Mouse (Mus musculus) liver, adult 2 months (tissue): Measurements from ENCODE around the gene Cpb1.

Experiments
- CTCF ChIP-seq: fragments of 200-500 bp; IDR thresholded peaks from 2 replicates; pipeline ENCODE4 v1.5.1; 2011; ENCODE audit warnings: low read depth, low read length, control low read depth
- POLR2A ChIP-seq: fragments of 200-500 bp; IDR thresholded peaks from 2 replicates; pipeline ENCODE4 v1.6.1; 2011; ENCODE audit warnings: low read length, control low read depth; ENCODE audit not compliant: insufficient read depth; ENCODE audit errors: extremely low read depth

DNA sequence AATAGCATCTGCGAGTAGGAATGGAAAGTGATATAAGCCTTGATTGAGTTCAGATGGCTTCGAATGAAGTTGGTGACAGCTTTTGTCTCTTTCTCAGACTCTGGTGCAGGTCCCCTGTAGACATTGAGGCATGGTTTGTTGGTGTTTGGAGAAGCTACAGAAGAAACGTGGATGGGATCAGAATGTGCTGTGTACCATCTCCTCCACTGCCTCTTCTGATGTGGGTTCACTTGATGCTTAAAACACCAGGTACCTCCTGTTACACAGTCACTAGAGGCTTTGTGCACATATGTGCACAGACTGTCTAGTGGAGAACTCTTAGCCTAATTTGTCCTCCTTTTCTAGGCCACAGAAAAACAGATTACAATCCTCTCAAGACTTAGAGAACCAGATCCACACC, 53.4 kb downstream of the Cpb1 start:
- TF ChIP-seq CTCF, result no peak
- no peak for TF ChIP-seq POLR2A
